Mouse (Mus musculus) spleen, postnatal 14 days (tissue): ENCODE data around the gene Macrod2.

ENCODE experiments used
- DNase-seq, 2 experiments: peaks; one replicate each; pipeline ENCODE4 v3.0.0; 2021 to 2022; ENCODE audit warnings: low spot score in 2 of 2

The Macrod2 gene

DNA sequence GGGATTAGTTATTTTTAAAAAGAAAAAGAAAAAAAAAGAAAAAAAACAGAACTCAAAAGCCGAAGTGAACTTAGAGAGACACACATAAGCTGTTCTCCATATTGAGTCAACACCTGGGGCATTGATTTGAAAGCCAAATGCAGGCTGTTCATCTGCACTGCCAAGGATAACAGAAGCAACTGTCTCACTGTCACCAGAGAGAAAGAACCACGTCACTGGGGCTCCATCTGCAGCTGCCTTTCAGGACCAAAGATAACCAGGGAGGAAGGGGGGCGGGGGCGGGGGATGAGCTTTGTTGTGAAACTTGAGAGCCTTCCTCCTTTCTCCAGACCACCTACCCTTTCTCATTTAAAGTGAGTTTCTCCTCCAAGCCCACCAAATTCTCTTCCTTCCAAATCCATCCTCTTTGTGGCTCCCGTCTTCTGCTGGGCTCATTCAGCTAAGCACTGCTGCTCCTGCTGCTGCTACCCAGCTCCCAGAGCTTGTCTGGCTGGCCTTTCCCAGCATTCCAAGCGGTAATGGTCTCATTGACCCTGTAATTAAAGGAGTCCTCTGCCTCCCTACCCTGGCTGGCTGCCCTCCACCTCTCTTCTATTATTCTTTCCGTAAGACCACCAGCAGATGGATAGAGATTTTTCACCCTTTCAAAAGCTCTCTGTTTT lies 1939.5 kb downstream of the Macrod2 start:
- DNase-seq: no peak

DNA sequence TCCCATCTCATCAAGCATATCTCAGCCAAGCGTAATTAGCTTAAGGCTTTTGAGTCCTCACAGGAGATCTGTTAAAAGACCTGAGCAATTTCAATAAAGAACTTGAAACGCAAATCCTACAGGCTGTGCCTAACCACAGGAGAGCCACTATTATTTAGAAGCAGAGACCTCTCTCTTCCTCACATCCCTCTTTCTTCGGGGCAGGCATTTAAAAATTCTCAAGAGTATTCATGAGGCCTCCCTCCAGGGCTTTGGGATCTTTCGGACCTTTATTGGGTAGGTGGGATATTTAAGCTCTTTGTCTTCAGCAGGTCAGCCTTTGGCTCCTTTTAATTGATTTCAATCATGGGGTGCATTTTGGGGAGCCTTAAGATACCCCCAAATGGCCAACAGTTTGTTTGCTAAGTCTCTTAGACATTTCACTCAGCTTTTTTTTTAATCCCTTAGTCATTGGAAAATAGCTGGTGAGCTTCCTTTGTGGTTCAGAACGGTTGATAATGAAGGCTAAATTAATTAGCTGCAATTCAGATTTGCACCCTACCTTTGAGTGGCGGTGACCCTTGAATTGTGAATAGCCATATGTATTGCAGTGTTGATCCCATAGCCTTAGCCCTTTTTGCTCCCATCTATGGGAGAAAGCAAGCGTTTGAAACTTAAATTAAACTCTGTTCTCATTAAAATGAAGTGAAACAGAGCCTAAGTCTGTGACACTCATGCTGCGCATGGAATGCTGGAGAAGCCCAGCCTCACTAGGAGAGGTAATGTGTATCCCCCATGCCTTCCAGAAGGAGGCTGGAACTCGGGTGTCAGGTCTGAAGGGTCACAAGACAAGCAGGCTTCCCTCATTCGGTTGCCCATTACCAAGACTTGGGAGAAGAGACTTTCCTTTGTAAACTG lies 1940.2 kb downstream of the Macrod2 start:
- DNase-seq: no peak

DNA sequence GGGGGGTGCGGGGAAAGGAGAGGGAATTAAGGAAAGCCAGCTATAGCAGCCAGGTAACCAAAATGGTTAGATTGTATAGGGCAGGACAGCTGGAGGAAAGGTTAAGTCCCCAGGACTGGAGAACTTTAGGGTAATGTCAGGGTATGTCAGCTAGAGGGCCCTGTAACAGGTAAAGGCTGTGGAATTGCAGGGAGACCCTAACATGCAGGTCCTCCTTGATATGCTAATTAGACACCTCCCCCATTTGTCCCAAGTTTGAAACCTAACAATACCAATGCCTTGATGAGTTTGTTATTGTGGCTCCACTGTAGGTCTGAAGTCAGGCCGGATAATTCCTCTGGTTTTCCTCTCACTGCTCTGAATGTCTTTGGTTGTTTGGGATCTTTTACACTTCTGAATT lies 1948.9 kb downstream of the Macrod2 start:
- no peak for DNase-seq

DNA sequence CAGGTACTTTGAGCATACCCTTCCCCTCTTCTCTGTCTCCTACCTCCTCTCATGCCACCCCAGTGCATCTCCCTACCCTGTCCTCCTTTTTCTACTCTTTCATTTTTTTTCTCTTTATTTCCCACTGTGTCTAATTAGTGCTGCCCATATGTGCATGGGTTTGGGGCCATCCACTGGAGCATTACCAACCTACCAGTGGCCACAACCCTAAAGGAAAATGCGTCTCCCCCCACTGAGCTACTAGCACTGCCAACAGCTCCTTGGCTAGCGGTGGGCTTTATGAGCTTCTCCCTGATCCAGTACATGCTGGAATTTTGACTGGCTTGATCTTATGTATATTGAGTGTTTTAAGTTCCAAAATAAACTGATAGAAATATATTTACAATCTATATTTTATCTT lies 1949.6 kb downstream of the Macrod2 start:
- DNase-seq: no peak

GRCm38 (mm10) chr2:142349805-142350204 lies 1954.7 kb downstream of the Macrod2 start:
- DNase-seq: no peak

DNA sequence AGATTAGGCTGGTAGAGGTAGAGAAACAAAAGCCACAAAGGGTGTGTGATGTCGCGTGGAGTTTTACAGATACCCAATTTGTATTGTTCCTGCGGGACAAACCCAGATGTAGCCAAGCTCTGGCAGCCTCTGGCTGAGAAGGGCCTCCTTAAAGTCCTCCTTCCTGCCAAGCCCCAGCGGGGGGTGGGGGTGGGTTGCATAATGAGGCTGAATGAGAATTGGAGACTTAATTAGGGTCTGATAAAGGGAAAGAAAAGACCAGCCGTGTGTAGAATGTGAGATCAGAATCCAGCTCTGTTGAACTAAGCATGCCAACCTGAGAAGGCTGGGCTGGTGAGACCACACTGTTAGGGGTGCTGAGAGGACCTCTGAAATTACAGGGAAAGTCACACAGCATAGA lies 1967.8 kb downstream of the Macrod2 start:
- DNase-seq: no peak

GRCm38 (mm10) chr2:142373978-142374377 lies 1978.9 kb downstream of the Macrod2 start:
- DNase-seq: no peak

DNA sequence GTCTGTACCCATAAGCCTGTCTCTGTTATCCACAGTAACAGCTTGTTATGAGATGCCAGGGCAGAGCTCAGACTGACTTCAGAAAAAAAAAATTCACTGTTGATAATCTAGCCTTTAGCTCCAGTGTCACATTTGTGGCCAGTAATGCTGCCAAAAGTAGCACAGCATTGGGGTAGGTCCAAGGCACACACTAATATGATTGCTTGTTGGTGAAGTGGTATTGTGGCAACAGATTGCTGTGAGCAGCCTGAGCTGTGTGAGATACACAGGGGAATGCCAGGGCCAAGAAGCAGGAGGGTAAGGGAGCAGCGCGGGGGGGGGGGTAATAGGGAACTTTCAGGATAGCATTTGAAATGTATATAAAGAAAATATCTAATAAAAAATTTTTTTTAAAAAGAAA lies 1985.5 kb downstream of the Macrod2 start:
- DNase-seq: no peak

- DNase-seq: no peak
These were observed 1986.0 kb downstream of the Macrod2 start for GRCm38 (mm10) chr2:142381081-142381579.

DNA sequence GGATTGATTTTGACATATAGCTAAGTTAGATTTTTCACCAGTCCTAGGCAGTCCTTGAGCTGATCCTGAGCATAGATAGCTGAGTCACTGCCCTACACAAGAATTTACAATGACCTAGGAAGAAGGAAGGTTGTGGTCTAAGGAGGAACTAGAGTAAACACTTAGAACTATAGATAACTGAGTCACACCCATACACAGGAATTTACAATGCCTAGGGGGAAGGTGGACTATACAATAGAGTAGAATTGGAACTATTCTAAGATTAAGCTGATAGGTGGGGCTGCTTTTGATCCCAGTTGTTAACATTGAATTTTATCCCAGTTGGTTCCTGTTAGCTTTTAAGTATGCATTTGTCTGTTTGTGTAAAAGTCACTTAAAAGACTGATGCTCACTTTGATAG lies 1998.4 kb downstream of the Macrod2 start:
- DNase-seq: no peak

GRCm38 (mm10) chr2:142399490-142399889 lies 2004.4 kb downstream of the Macrod2 start:
- DNase-seq: no peak

- DNase-seq: no peak
These were observed 2005.7 kb downstream of the Macrod2 start for GRCm38 (mm10) chr2:142400781-142401180.

GRCm38 (mm10) chr2:142401359-142401758 lies 2006.2 kb downstream of the Macrod2 start:
- DNase-seq: no peak

- DNase-seq: no peak
These were observed 2008.3 kb downstream of the Macrod2 start for GRCm38 (mm10) chr2:142403394-142403793.

DNA sequence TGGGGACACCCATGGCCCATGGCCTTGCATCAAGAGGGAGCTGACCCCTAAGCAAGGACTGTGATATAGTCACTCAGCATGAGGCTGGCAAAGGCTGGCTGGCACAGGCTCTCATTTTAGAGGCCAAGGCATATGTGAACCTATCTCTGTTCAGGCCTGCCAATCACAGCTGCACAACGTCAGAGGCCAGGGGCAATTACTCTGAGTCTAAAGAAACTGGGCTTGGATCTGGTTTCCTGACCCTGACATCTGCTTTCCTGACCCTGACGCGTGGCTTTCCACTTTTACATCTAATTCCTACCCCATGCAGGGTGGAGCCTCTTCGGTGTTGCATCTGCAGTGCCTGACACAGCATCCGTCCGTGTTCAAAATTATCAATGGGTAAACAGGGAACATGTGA lies 2009.2 kb downstream of the Macrod2 start:
- no peak for DNase-seq

DNA sequence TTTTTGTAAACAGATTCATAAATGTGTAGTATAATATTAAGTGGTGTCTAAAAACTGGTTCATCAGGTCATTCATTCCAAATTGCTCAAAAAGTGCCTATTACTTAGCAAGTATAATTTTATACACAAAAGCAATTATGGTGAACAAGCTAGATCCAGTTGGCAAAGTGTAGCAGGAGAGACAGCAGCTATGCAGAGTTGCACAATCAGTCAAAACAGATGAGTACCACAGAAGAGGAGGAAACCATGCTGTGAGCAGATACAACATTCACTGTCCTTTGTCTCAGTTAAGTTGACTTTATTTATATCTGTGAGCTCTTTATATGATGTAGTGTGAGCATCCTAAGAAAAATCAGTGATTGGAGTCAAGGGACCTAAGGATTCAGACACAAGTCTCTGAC lies 2012.2 kb downstream of the Macrod2 start:
- DNase-seq: no peak

DNA sequence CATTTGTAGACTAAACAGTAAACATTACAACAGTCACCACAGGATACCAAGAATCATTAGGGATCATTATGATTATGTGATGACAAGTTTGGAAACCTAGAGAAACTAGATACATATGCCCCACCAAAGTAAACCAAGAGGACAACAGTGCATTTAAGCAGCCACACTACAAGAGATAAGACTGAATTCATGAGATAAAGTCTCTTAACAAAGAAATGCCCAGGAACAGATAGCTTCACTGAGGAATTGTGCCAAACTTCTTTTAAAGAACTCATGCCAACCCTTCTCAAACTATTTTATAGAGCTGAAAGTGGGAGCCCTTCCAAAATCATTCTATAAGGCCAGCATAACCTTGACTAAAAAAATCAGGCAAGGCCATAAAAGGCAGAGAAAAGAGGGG lies 2015.0 kb downstream of the Macrod2 start:
- no peak for DNase-seq

GRCm38 (mm10) chr2:142433126-142433525 lies 2038.0 kb downstream of the Macrod2 start:
- no peak for DNase-seq

- no peak for DNase-seq
These were observed 2039.6 kb downstream of the Macrod2 start for GRCm38 (mm10) chr2:142434731-142435130.

- DNase-seq: no peak
These were observed 2042.7 kb downstream of the Macrod2 start for GRCm38 (mm10) chr2:142437606-142438461.
